Mouse (Mus musculus): ENCODE results near the gene Vsig8.

Gene Vsig8

DNA sequence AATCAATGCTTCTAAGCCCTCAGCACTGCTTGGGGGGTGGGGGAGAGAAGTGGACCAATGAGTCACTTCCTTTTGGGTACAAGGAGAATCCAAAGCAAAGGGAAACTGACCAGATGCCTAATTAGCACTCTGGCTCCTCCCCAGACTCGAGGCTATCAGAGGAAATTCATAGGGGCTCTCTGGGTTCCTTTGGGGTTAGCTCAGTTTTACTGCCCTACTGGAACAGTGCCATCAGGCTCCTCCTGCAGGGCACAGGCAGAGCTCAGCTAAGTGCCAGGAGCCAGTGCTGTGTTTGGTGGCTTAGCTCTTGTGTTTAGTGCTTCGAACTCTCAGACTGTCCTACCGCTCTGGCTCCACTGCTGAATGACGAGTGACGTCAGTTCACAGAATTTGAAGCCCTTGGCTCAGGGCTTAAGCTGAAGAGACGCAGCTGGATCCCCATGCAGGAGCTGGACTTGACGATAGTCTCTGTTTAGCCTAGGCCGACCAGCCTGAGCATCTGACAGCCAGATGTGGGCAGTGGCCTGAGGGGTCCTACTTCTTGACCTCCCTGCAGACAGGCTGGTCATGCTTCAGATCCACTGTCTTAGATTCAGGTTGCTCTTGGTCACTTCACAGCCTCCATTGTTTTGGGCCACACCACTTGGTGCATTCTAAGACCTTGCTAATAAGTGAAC is 25.1 kb upstream of the Vsig8 start:
- DNase-seq: no peak

DNA sequence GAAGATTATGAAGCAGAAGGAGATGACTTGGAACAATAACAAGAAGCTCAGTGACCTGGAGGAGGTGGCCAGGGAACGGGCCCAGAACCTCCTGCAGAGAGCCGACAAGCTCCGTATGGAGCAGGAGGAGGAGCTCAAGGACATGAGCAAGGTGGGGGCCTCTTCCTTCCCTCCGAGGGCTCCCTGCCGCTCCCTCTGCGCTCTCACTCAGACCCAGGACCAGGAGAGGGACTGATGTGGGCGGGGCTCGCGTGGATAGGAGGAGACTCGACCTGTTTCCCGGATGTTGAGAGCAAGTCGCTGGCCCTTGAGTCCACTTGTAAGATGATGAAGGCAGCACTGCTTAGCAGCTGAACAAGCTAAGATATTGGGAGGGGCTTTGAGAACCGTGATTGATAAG is 23.2 kb upstream of the Vsig8 start:
- peak; percentile 69 to 78 for DNase-seq

- no peak for DNase-seq
These were observed 20.6 kb upstream of the Vsig8 start for GRCm38 (mm10) chr1:172535116-172535515.

GRCm38 (mm10) chr1:172539827-172540226 is 15.9 kb upstream of the Vsig8 start:
- DNase-seq: no peak

DNA sequence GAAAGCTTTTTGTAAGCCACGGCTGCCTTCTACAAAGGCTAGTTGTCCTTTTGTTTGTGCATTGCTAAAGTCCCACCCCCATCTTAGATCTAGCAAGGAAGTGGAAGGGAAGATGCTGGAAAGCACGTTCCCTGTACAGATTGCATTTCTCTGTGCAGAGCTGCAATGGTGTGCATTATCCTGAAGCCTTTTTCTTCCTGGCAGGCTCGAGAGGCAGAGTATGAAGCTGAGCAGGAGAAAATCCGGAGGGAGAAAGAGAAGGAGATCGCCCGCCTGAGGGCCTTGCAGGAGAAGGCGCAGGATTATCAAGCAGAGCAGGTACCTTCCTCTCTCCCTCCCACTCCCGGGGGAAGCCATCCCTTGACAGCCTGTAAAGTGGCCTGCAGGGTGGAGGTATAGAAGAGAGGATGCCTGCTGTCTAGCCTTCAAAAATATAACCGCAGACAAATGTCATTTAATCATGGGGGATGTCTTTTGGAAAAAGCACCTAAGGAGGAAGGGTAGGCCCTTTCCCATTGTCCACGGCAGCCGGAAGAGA is 15.4 kb upstream of the Vsig8 start:
- DNase-seq: no peak

GRCm38 (mm10) chr1:172546062-172546461 is 9.7 kb upstream of the Vsig8 start:
- no peak for DNase-seq

GRCm38 (mm10) chr1:172548501-172548900 is 7.2 kb upstream of the Vsig8 start:
- no peak for DNase-seq

DNA sequence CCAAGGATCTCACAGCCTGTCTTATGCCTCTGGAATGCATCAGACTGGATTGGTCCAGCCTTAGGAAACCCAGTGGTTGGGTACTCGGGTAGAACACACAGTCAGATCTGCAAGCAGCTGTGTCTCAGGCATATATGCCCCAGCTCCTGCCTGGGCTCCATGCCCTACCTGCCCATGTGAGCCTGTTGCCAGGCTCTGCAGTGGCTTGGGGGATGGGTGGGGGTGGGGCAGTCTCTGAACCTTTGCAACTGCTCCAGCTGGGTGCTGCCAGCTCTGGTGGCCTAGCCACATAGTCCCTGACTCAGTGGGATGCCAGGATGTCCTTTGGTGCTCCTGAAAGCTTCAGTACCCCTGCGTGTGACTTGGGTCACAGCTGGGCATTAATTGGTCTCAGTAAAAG is 6.4 kb upstream of the Vsig8 start:
- DNase-seq: no peak

GRCm38 (mm10) chr1:172549717-172550116 is 6.0 kb upstream of the Vsig8 start:
- no peak for DNase-seq

- DNase-seq: no peak
These were observed 5.2 kb upstream of the Vsig8 start for GRCm38 (mm10) chr1:172550551-172550951.

- no peak for DNase-seq
These were observed 4.7 kb upstream of the Vsig8 start for GRCm38 (mm10) chr1:172551009-172551408.

GRCm38 (mm10) chr1:172552623-172553022 is 3.1 kb upstream of the Vsig8 start:
- no peak for DNase-seq

GRCm38 (mm10) chr1:172562641-172563464 is 7.1 kb downstream of the Vsig8 start:
- DNase-seq: peak; percentile 62 to 71

- DNase-seq: no peak
These were observed 7.7 kb downstream of the Vsig8 start for GRCm38 (mm10) chr1:172563465-172563828.

DNA sequence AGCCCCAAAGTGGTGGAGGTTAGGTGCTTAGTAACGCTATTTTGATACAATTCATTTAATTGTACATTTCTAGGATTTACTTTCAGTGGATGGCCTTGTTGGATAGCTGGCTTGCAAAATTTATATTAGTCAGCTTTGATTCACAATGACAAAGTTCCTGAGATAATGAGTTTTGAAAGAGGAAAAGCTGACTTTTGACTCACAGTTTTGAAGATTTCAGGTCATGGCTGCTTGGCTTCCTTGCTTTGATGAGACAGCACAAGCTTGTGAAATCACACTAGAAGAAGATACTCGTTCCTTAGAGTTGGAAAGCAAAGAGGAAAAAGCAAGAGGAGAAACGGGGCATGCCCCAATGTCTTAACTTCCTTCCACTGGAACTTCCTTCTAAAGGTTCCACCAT is 10.4 kb downstream of the Vsig8 start:
- no peak for DNase-seq

- DNase-seq: no peak
These were observed 12.0 kb downstream of the Vsig8 start for GRCm38 (mm10) chr1:172567758-172568157.

- DNase-seq: no peak
These were observed 24.4 kb downstream of the Vsig8 start for GRCm38 (mm10) chr1:172580116-172580515.

DNA sequence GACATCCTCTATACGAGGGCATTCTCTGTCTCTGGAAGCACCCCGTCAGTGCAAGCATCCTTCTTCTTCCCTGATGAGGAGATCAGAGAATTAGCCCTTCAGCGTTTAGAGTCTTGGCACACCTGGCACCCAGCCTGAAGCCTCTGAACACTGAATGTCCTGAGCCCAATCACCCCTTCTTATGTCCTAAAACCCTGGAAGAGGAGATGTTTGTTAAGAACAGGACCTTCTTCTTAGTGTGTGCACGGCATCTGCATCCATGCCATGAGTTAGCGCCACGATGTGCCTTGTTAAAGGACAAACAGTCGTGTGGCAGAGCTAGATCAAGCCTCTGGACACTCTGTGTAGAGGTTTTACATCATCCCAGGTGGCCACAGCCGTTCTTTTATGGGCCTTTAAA is 26.7 kb downstream of the Vsig8 start:
- DNase-seq: no peak

- DNase-seq: no peak
These were observed 28.5 kb downstream of the Vsig8 start for GRCm38 (mm10) chr1:172584271-172584670.

- no peak for DNase-seq
These were observed 29.3 kb downstream of the Vsig8 start for GRCm38 (mm10) chr1:172585026-172585425.

- DNase-seq: no peak
These were observed 30.2 kb downstream of the Vsig8 start for GRCm38 (mm10) chr1:172585612-172586567.

DNA sequence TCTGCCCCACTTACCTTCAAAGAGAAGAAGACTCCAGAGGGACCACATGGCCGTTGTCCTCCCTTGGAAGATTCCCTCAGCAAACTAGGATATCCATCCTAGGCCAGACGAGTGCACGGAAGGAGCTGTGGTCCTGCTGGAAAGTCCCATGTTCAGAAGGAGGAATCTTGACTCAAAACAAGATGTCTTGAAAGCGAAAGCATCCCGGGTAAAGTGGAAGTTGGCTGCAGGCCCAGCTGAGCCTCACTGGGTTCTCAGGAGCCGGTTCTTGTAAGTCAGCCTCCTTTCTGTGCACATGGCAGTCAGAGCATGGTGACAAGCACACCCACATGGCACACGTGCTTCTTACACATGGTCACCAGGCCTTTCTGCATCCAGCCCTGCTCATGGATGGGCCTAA is 34.6 kb downstream of the Vsig8 start, which contains the start of gene Slamf8:
Gene Slamf8 (minus strand): TSS at position 184 of the 400 bp plus-strand sequence.
- no peak for DNase-seq

DNA sequence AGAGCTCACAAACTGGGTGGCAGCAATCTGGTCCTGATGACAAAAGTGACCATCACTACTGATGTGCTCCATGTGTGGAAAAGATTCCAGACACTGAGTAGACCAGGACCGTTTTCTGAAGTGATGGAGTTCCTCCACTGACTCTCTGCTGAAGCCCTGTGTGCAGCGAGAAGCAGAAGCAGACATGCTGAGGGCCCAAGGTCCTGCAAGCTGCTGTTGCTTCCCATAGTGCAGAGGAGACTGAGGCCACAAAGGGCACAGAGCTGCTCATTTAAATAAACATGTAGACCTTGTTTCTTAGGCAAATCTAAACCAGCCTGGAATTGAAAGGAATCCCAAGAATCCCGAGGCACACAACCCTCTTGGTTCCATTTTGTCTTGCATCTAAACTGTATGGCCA is 37.6 kb downstream of the Vsig8 start:
- no peak for DNase-seq
